Mouse (Mus musculus) liver, embryonic 11.5 days (tissue): ENCODE measurements around the gene Fgfr2. TPM values are rescaled to one million over a fixed set of nuclear protein-coding genes. Genes with fewer than 3 reads are reported as not detected.

Source experiments
- ATAC-seq: fragments of 200-750 bp; cut with Nextera tagmentation; replicated peaks from 2 replicates; pipeline ENCODE4 v1.8.0; 2017; ENCODE audit warnings: moderate number of reproducible peaks, mild to moderate bottlenecking, moderate TSS enrichment, moderate library complexity; ENCODE audit not compliant: low FRiP score
- DNase-seq: peaks from one replicate; pipeline ENCODE4 v3.0.0-alpha.2; 2017; ENCODE audit warnings: low spot score
- H3K27ac ChIP-seq: fragments of 300-500 bp; sonication (generic); 2 replicates; pipeline ENCODE4 v1.5.1; 2014; ENCODE audit warnings: mild to moderate bottlenecking, low read depth, low read length, control low read depth
- H3K27me3 ChIP-seq: fragments of 300-500 bp; sonication (generic); replicated peaks from 2 replicates; pipeline ENCODE4 v1.6.1; 2014; ENCODE audit warnings: low read length, mixed read lengths; ENCODE audit not compliant: control insufficient read depth, insufficient read depth
- H3K36me3 ChIP-seq: fragments of 300-500 bp; sonication (generic); 2 replicates; pipeline ENCODE4 v1.6.1; 2014; ENCODE audit warnings: mild to moderate bottlenecking, low read length, moderate library complexity, mixed read lengths; ENCODE audit not compliant: control insufficient read depth, insufficient read depth
- H3K4me1 ChIP-seq: fragments of 300-500 bp; sonication (generic); replicated peaks from 2 replicates; pipeline ENCODE4 v1.6.1; 2014; ENCODE audit warnings: low read length, mixed read lengths; ENCODE audit not compliant: control insufficient read depth, insufficient read depth
- H3K4me2 ChIP-seq: fragments of 300-500 bp; sonication (generic); 2 replicates; pipeline ENCODE4 v1.6.1; 2014; ENCODE audit warnings: mild to moderate bottlenecking, control low read depth, moderate library complexity
- H3K4me3 ChIP-seq: fragments of 300-500 bp; sonication (generic); 2 replicates; pipeline ENCODE4 v1.5.1; 2014; ENCODE audit warnings: low read depth, low read length, control low read depth
- H3K9ac ChIP-seq: fragments of 300-500 bp; sonication (generic); 2 replicates; pipeline ENCODE4 v1.6.1; 2014; ENCODE audit warnings: low read depth, low read length, control low read depth
- H3K9me3 ChIP-seq: fragments of 300-500 bp; sonication (generic); 2 replicates; pipeline ENCODE4 v1.6.1; 2016; ENCODE audit warnings: low read length, inconsistent platforms, mixed read lengths; ENCODE audit not compliant: control insufficient read depth
- WGBS: fragments of 180-500 bp; shearing (Covaris S2); extraction: QIAGEN DNeasy Blood & Tissue Kit; methylation state at CpG from one replicate; pipeline ENCODE4 v1.1.7; 2014; 5-methylcytosine and 5-hydroxymethylcytosine counted together
- polyA plus RNA-seq: library from polyadenylated mRNA; unstranded; fragments of >200 nt; fragmentation: Nextera tagmentation; extraction: Ambion mirVana; gene quantifications from 2 replicates; pipeline ENCODE4 v1.2.1, GENCODE M21; 2014

The Fgfr2 gene
- polyA plus RNA-seq, 1 experiment from 2014 or later: 32.6 TPM

- Histone ChIP-seq H3K4me2 (no peak overlapping the region), H3K36me3 (no peaks in the 10 kb centered on the region), H3K9ac (no peak overlapping the region), H3K27me3 (peaks cover 100% of the 10 kb centered on the region), H3K4me1 (peaks cover 2% of the 10 kb centered on the region; the same call in 1 of the 2 replicates), H3K27ac (no peak overlapping the region), H3K9me3 (no peaks in the 10 kb centered on the region), H3K4me3 (no peak overlapping the region)
- ATAC-seq (no peak), DNase-seq (no peak)
- 5% methylated on average over 5 of the region's 5 CpGs for whole genome bisulfite sequencing
Observed at GRCm38 (mm10) chr7:131552781-131553180, 1570.4 kb downstream of the Fgfr2 start.

- ATAC-seq (no peak), DNase-seq (no peak)
- Histone ChIP-seq H3K27ac (no peak overlapping the region), H3K4me3 (no peak overlapping the region), H3K36me3 (no peaks in the 10 kb centered on the region), H3K9me3 (no peaks in the 10 kb centered on the region), H3K4me2 (no peak overlapping the region), H3K9ac (no peak overlapping the region), H3K4me1 (peaks cover 2% of the 10 kb centered on the region; the same call in 1 of the 2 replicates), H3K27me3 (peaks cover 100% of the 10 kb centered on the region)
- WGBS: 2% methylated on average over 42 of the region's 42 CpGs
Observed at GRCm38 (mm10) chr7:131551931-131552741, 1571.0 kb downstream of the Fgfr2 start.

- no peak for ATAC-seq
- H3K36me3 ChIP-seq: no peaks in the 10 kb centered on the region
- DNase-seq: no peak
- H3K27ac ChIP-seq: no peak overlapping the region
- H3K27me3 ChIP-seq: peaks cover 100% of the 10 kb centered on the region
- no peak overlapping the region for H3K4me2 ChIP-seq
- H3K9ac ChIP-seq: no peak overlapping the region
- peaks cover 2% of the 10 kb centered on the region; the same call in 1 of the 2 replicates for H3K4me1 ChIP-seq
- no peaks in the 10 kb centered on the region for H3K9me3 ChIP-seq
- no peak overlapping the region for H3K4me3 ChIP-seq
- WGBS: 2% methylated on average over 4 of the region's 4 CpGs
Observed at GRCm38 (mm10) chr7:131551471-131551870, 1571.7 kb downstream of the Fgfr2 start.

- Histone ChIP-seq H3K4me2 (no peak within 1 kb of the TSS), H3K27ac (no peak within 1 kb of the TSS), H3K36me3 (no peaks in the 10 kb centered on the region), H3K9me3 (no peaks in the 10 kb centered on the region), H3K4me1 (no peaks in the 10 kb centered on the region), H3K4me3 (no peak within 1 kb of the TSS), H3K27me3 (peaks cover 99% of the 10 kb centered on the region), H3K9ac (no peak within 1 kb of the TSS)
- WGBS: 4% methylated on average over 3 of the region's 3 CpGs
- DNase-seq (no peak), ATAC-seq (no peak)
Observed at GRCm38 (mm10) chr7:131548473-131548872, 1574.7 kb downstream of the Fgfr2 start, which contains the start of gene Hmx2. Gene Hmx2 (plus strand): TSS chr7:131548773.

GRCm38 (mm10) chr7:131547481-131547880 is 1575.7 kb downstream of the Fgfr2 start:
- DNase-seq (no peak), ATAC-seq (no peak)
- Histone ChIP-seq H3K4me3 (no peak overlapping the region), H3K27ac (no peak overlapping the region), H3K4me1 (peaks cover under 1% of the 10 kb centered on the region; the same call in 1 of the 2 replicates), H3K4me2 (no peak overlapping the region), H3K27me3 (peaks cover 99% of the 10 kb centered on the region), H3K9ac (no peak overlapping the region), H3K9me3 (no peaks in the 10 kb centered on the region), H3K36me3 (no peaks in the 10 kb centered on the region)
- WGBS: 3% methylated on average over 5 of the region's 5 CpGs

- 4% methylated on average over 2 of the region's 2 CpGs for WGBS
- no peaks in the 10 kb centered on the region for H3K9me3 ChIP-seq
- peaks cover 6% of the 10 kb centered on the region for H3K4me1 ChIP-seq
- no peak overlapping the region for H3K9ac ChIP-seq
- H3K27me3 ChIP-seq: peaks cover 99% of the 10 kb centered on the region
- DNase-seq (no peak), ATAC-seq (no peak)
- H3K36me3 ChIP-seq: no peaks in the 10 kb centered on the region
- no peak overlapping the region for H3K27ac ChIP-seq
- no peak overlapping the region for H3K4me3 ChIP-seq
- no peak overlapping the region for H3K4me2 ChIP-seq
Observed at GRCm38 (mm10) chr7:131546423-131546822, 1576.7 kb downstream of the Fgfr2 start.

- no peak for ATAC-seq
- no peak overlapping the region for H3K4me2 ChIP-seq
- no peaks in the 10 kb centered on the region for H3K36me3 ChIP-seq
- peaks cover 6% of the 10 kb centered on the region for H3K4me1 ChIP-seq
- no peak overlapping the region for H3K27ac ChIP-seq
- no peak for DNase-seq
- peaks cover 99% of the 10 kb centered on the region for H3K27me3 ChIP-seq
- H3K9ac ChIP-seq: no peak overlapping the region
- H3K9me3 ChIP-seq: no peaks in the 10 kb centered on the region
- 4% methylated on average over 13 of the region's 13 CpGs for WGBS
- H3K4me3 ChIP-seq: no peak overlapping the region
Observed at GRCm38 (mm10) chr7:131545701-131546385, 1577.3 kb downstream of the Fgfr2 start.

- Histone ChIP-seq H3K27me3 (peaks cover 99% of the 10 kb centered on the region), H3K4me2 (no peak overlapping the region), H3K4me3 (no peak overlapping the region), H3K36me3 (no peaks in the 10 kb centered on the region), H3K9ac (no peak overlapping the region), H3K27ac (no peak overlapping the region), H3K9me3 (no peaks in the 10 kb centered on the region), H3K4me1 (peaks cover 6% of the 10 kb centered on the region)
- DNase-seq (no peak), ATAC-seq (no peak)
- 6% methylated on average over 5 of the region's 5 CpGs for WGBS
Observed at GRCm38 (mm10) chr7:131544871-131545270, 1578.3 kb downstream of the Fgfr2 start.
